Mouse (Mus musculus): ENCODE results near the gene Gal3st3. TPM values are rescaled to one million over a fixed set of nuclear protein-coding genes. Genes with fewer than 3 reads are reported as not detected.

Gal3st3 gene
- polyA plus RNA-seq, 1 experiment from 2014 or later: 0.06 TPM

GRCm38 (mm10) chr19:5274641-5275040 is 23.5 kb upstream of the Gal3st3 start:
- no peak for ATAC-seq (ENCODE audit: insufficient read depth)
- Histone ChIP-seq H3K9me3 (replicated peaks) (no peaks in the 10 kb centered on the region), H3K4me3 (replicated peaks) (no peak overlapping the region), H3K9ac (no peak overlapping the region), H3K27me3 (no peaks in the 10 kb centered on the region), H3K36me3 (replicated peaks) (peaks cover 58% of the 10 kb centered on the region), H3K4me1 (replicated peaks) (peaks cover 45% of the 10 kb centered on the region), H3K27ac (replicated peaks) (no peak overlapping the region), H3K4me2 (no peak overlapping the region)
- WGBS (ENCODE audit: insufficient replicate concordance): 76% methylated on average over 13 of the region's 13 CpGs

- WGBS (ENCODE audit: insufficient replicate concordance): 80% methylated on average over 5 of the region's 5 CpGs
- Histone ChIP-seq H3K27me3 (no peaks in the 10 kb centered on the region), H3K27ac (replicated peaks) (no peak overlapping the region), H3K4me3 (replicated peaks) (no peak overlapping the region), H3K36me3 (replicated peaks) (peaks cover 67% of the 10 kb centered on the region), H3K9me3 (replicated peaks) (no peaks in the 10 kb centered on the region), H3K9ac (no peak overlapping the region), H3K4me2 (no peak overlapping the region), H3K4me1 (replicated peaks) (peaks cover 35% of the 10 kb centered on the region)
- ATAC-seq (ENCODE audit: insufficient read depth): no peak
Measured at GRCm38 (mm10) chr19:5275736-5276135, 22.4 kb upstream of the Gal3st3 start.

GRCm38 (mm10) chr19:5276531-5276930 is 21.6 kb upstream of the Gal3st3 start:
- no peak for ATAC-seq (ENCODE audit: insufficient read depth)
- H3K27me3 ChIP-seq: no peaks in the 10 kb centered on the region
- peaks cover 29% of the 10 kb centered on the region for H3K4me1 ChIP-seq (replicated peaks)
- peaks cover 75% of the 10 kb centered on the region for H3K36me3 ChIP-seq (replicated peaks)
- H3K9me3 ChIP-seq (replicated peaks): no peaks in the 10 kb centered on the region
- no peak overlapping the region for H3K27ac ChIP-seq (replicated peaks)
- H3K4me2 ChIP-seq: no peak overlapping the region
- H3K9ac ChIP-seq: no peak overlapping the region
- no peak overlapping the region for H3K4me3 ChIP-seq (replicated peaks)
- WGBS (ENCODE audit: insufficient replicate concordance): 82% methylated on average over 2 of the region's 2 CpGs

- peaks cover 81% of the 10 kb centered on the region for H3K36me3 ChIP-seq (replicated peaks)
- 82% methylated on average over 3 of the region's 3 CpGs for WGBS (ENCODE audit: insufficient replicate concordance)
- no peak for ATAC-seq (ENCODE audit: insufficient read depth)
Measured at GRCm38 (mm10) chr19:5277140-5277539, 21.0 kb upstream of the Gal3st3 start.

GRCm38 (mm10) chr19:5278381-5278780 is 19.8 kb upstream of the Gal3st3 start:
- Histone ChIP-seq H3K4me1 (replicated peaks) (peaks cover 13% of the 10 kb centered on the region), H3K9me3 (replicated peaks) (no peaks in the 10 kb centered on the region), H3K4me2 (no peak overlapping the region), H3K4me3 (replicated peaks) (no peak overlapping the region), H3K27me3 (no peaks in the 10 kb centered on the region), H3K27ac (replicated peaks) (no peak overlapping the region), H3K36me3 (replicated peaks) (peaks cover 94% of the 10 kb centered on the region), H3K9ac (no peak overlapping the region)
- WGBS (ENCODE audit: insufficient replicate concordance): 68% methylated on average over 8 of the region's 8 CpGs
- no peak for ATAC-seq (ENCODE audit: insufficient read depth)

More at GRCm38 (mm10) chr19:5277140-5277539, 21.0 kb upstream of the Gal3st3 start:
- Histone ChIP-seq H3K4me3 (replicated peaks) (no peak overlapping the region), H3K9ac (no peak overlapping the region), H3K27me3 (no peaks in the 10 kb centered on the region), H3K27ac (replicated peaks) (no peak overlapping the region), H3K4me1 (replicated peaks) (peaks cover 23% of the 10 kb centered on the region), H3K9me3 (replicated peaks) (no peaks in the 10 kb centered on the region), H3K4me2 (no peak overlapping the region)

- peaks cover 33% of the 10 kb centered on the region for H3K27me3 ChIP-seq
- H3K27ac ChIP-seq (replicated peaks): peak within 1 kb of the TSS; percentile 78
- peak within 1 kb of the TSS; percentile 83 for H3K4me3 ChIP-seq (replicated peaks)
- WGBS (ENCODE audit: insufficient replicate concordance): under 1% methylated on average over 46 of the region's 46 CpGs
- peak within 1 kb of the TSS; percentile 74 for H3K9ac ChIP-seq
- peak; percentile 95 for ATAC-seq (ENCODE audit: insufficient read depth)
- H3K36me3 ChIP-seq (replicated peaks): peaks cover 36% of the 10 kb centered on the region
- no peaks in the 10 kb centered on the region for H3K9me3 ChIP-seq (replicated peaks)
- peak within 1 kb of the TSS; percentile 85 for H3K4me2 ChIP-seq
- peaks cover 23% of the 10 kb centered on the region for H3K4me1 ChIP-seq (replicated peaks)
Measured at GRCm38 (mm10) chr19:5294972-5295735, 3.0 kb upstream of the Gal3st3 start, which contains the start of gene Sf3b2. Gene Sf3b2, minus strand, starts transcription at chr19:5295455.

GRCm38 (mm10) chr19:5295736-5296075 is 2.4 kb upstream of the Gal3st3 start:
- H3K4me1 ChIP-seq (replicated peaks): peaks cover 23% of the 10 kb centered on the region
- H3K36me3 ChIP-seq (replicated peaks): peaks cover 30% of the 10 kb centered on the region
- peak overlapping the region; percentile 71 for H3K9ac ChIP-seq
- 2% methylated on average over 13 of the region's 13 CpGs for WGBS (ENCODE audit: insufficient replicate concordance)
- H3K4me2 ChIP-seq: peak overlapping the region; percentile 82
- peaks cover 39% of the 10 kb centered on the region for H3K27me3 ChIP-seq
- peak; percentile 60 for ATAC-seq (ENCODE audit: insufficient read depth)
- H3K27ac ChIP-seq (replicated peaks): peak overlapping the region; percentile 78
- H3K4me3 ChIP-seq (replicated peaks): peak overlapping the region; percentile 83
- H3K9me3 ChIP-seq (replicated peaks): no peaks in the 10 kb centered on the region

- Histone ChIP-seq H3K4me3 (replicated peaks) (no peak overlapping the region), H3K36me3 (replicated peaks) (peaks cover 21% of the 10 kb centered on the region), H3K4me1 (replicated peaks) (peaks cover 23% of the 10 kb centered on the region), H3K27me3 (peaks cover 41% of the 10 kb centered on the region), H3K9ac (no peak overlapping the region), H3K27ac (replicated peaks) (no peak overlapping the region), H3K4me2 (peak overlapping the region; percentile 82; the same call in 1 of the 2 replicates), H3K9me3 (replicated peaks) (no peaks in the 10 kb centered on the region)
- ATAC-seq (ENCODE audit: insufficient read depth): no peak
- 67% methylated on average over 5 of the region's 5 CpGs for WGBS (ENCODE audit: insufficient replicate concordance)
Measured at GRCm38 (mm10) chr19:5296630-5297029, 1.5 kb upstream of the Gal3st3 start.

- ATAC-seq (ENCODE audit: insufficient read depth): no peak
- Histone ChIP-seq H3K9me3 (replicated peaks) (no peaks in the 10 kb centered on the region), H3K27me3 (peaks cover 48% of the 10 kb centered on the region), H3K36me3 (replicated peaks) (no peaks in the 10 kb centered on the region), H3K4me3 (replicated peaks) (no peak overlapping the region), H3K27ac (replicated peaks) (no peak overlapping the region), H3K9ac (no peak overlapping the region), H3K4me1 (replicated peaks) (peaks cover 8% of the 10 kb centered on the region), H3K4me2 (no peak overlapping the region)
- WGBS (ENCODE audit: insufficient replicate concordance): 66% methylated on average over 6 of the region's 6 CpGs
Measured at GRCm38 (mm10) chr19:5300588-5300987, 2.5 kb downstream of the Gal3st3 start.

- H3K4me2 ChIP-seq: no peak overlapping the region
- no peaks in the 10 kb centered on the region for H3K9me3 ChIP-seq (replicated peaks)
- peaks cover 4% of the 10 kb centered on the region; the same call in 1 of the 2 replicates for H3K4me1 ChIP-seq (replicated peaks)
- no peak for ATAC-seq (ENCODE audit: insufficient read depth)
- H3K27ac ChIP-seq (replicated peaks): no peak overlapping the region
- no peak overlapping the region for H3K9ac ChIP-seq
- peaks cover 56% of the 10 kb centered on the region for H3K27me3 ChIP-seq
- no peaks in the 10 kb centered on the region for H3K36me3 ChIP-seq (replicated peaks)
- H3K4me3 ChIP-seq (replicated peaks): no peak overlapping the region
- 11% methylated on average over 4 of the region's 4 CpGs for WGBS (ENCODE audit: insufficient replicate concordance)
Measured at GRCm38 (mm10) chr19:5302455-5302854, 4.3 kb downstream of the Gal3st3 start.

GRCm38 (mm10) chr19:5306279-5306678 is 8.1 kb downstream of the Gal3st3 start:
- ATAC-seq (ENCODE audit: insufficient read depth): no peak
- no peak overlapping the region for H3K4me3 ChIP-seq (replicated peaks)
- H3K9ac ChIP-seq: no peak overlapping the region
- WGBS (ENCODE audit: insufficient replicate concordance): 61% methylated on average over 6 of the region's 6 CpGs
- H3K4me1 ChIP-seq (replicated peaks): peaks cover 6% of the 10 kb centered on the region; the same call in 1 of the 2 replicates
- H3K4me2 ChIP-seq: no peak overlapping the region
- no peaks in the 10 kb centered on the region for H3K36me3 ChIP-seq (replicated peaks)
- H3K27me3 ChIP-seq: peaks cover 31% of the 10 kb centered on the region
- H3K9me3 ChIP-seq (replicated peaks): no peaks in the 10 kb centered on the region
- no peak overlapping the region for H3K27ac ChIP-seq (replicated peaks)

All from liver, embryonic 15.5 days (tissue).